Mouse (Mus musculus) G1E-ER4 (cell line): ENCODE data around the gene Irs3. TPM values are rescaled to one million over a fixed set of nuclear protein-coding genes. Genes with fewer than 3 reads are reported as not detected.

Experiments used
- GATA1 ChIP-seq: IDR thresholded peaks from one replicate; pipeline ENCODE4 v1.8.0; 2012; ENCODE audit warnings: low read length, inconsistent platforms
- polyA plus RNA-seq: library from polyadenylated mRNA; stranded (reverse); fragments of >175 nt; gene quantifications from 2 replicates; pipeline ENCODE4 v1.2.3, GENCODE M21; 2012

The Irs3 gene
- 0.04 TPM in 2 replicates for polyA plus RNA-seq

DNA sequence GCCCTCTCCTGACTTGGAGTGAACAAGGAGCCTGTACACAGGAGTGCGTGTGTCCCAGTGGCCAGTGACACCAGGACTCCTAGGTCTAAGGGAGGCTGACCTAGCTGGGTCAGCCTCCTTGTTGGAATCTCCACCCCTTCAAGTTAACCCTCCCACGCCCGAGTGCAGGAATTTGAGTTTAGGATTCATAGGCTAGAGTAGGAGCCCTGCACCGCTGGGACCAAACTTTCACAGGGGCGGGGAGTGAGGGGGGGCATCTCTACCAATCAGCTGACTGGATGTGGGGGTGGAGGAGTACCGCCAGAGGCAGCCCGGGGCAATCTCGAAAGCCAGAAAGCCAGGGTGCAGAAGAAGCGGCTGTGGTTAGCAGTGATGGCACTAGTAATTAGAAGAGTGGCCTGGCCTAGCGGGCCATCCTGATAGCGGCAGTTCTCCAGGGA is at the start of gene Irs3:
Irs3 (minus strand) TSS at position 63 of the 440 bp plus-strand sequence.
- TF ChIP-seq GATA1 = no peak

DNA sequence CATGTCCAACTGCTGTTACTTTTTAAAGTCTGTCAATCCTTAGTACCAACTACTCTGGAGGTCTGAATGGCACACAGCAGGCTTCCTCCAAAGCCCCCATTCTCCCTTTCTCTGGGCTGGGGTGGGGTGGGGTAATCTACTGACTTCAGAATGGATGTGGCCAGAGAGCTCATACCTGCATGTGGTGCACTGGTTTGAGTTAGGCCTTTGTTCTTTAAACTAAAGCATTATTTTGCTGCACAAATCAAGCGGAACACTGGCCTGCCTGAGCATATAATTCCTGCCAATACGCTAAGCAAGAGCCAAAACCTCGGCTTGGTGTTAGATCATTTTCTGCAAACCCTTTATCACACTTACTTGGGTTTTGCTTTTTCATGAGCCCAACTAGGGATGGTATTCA is 49.3 kb upstream of the Irs3 start:
- no peak for TF ChIP-seq GATA1

DNA sequence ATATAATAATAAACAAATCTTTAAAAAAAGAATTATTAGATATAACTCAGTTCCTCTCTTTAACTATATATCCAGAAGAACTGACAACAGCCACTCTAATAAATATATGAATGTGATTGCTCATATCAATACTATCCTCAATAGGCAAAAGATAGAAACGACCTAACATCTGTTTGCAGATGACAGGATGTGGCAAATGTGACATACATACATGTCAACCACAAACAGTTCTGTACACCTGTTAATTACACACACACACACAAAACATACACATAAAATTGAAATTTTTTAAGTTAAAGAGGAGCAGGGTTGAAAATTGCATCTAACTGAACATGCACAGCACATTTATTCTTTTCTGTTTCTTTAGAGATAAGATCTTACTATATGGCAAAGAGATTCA is 46.4 kb upstream of the Irs3 start:
- TF ChIP-seq GATA1 = no peak

DNA sequence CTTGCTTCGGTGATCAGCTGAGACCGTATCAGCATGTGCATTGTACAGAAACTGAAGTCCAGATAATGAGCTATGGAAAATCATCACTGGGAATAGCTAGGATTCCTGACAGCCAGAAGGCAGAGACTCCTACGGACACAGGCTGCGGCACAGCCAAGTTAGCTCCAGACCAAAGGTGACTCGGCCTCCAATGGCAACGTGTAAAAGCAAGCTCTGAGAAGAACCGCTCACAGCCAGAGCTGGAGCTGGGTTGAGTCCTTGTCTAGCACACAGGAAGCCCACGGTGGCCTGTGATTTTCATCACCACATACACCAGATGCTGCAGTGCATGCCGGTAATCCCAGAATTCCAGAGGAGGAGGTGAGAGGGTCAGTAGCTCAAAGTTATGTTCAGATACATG is 45.0 kb upstream of the Irs3 start:
- TF ChIP-seq GATA1 = no peak

DNA sequence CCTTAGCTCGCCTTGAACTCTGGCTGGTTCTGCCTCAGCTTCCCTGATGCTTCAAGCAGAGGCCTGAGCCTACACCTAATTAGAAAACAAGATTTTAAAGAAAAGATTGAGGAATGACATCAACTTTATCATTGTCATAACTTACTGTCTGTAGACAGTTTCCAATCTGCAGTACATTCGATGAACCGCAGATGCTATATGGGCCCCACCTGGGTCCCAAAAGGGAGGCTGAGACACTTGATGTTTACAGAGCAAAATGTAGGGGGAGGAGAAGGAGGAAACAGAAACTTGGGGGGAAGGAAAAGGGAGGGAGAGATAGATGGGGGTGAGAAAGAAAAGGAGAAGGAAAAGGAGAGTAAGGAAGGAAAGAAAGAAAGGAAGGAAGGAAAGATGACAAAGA is 44.5 kb upstream of the Irs3 start:
- TF ChIP-seq GATA1 = no peak

DNA sequence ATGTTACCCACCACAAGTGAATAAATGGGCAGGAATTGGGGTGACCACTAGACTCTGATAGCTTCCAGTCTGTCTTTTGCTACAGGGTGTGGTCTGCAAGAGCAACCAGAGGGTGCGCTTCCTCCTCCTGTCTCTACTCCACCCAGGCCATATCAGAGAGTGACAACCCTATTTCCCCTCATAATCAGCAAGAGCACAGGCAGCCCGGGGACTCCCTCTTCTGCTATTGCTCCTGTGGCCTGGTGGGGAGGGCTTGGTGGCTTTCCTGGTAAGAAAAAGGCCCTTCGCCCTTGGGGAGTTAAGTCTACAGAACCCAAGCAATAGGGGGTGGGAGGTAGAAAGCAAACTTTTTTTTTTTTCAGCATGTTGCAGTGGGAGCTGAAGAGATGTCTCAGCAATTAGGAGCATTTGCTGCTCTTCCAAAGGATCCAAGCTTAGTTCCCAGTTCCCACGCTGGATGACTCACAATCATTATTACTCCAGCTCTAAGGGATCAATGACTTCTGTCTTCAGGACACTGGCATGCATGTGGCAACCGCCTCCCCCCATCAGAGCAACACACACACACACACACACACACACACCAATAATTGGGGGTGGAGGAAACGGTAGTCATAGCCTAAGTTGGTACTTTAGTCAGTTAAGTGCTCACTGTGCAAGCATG is 40.7 kb upstream of the Irs3 start:
- TF ChIP-seq GATA1 = peak; percentile 62

DNA sequence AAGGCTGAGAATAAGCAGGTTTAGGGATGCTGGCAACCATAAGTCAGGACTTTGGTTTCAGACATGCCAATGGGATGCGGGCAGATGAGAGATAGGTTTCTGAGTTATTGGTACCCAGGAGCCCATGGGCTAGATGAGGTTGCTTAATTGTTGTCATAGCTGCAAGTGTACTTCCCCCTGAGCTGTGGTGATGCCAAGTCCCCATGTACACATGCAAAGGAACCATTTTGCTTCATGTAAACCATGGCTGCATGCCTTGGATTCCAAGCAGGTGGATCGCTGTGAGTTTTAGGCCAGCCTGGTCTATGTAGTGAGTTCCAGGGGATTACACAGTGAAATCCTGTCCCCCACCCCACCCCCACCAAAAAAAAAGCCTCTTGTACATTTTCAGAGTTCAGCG is 40.1 kb upstream of the Irs3 start:
- no peak for TF ChIP-seq GATA1

DNA sequence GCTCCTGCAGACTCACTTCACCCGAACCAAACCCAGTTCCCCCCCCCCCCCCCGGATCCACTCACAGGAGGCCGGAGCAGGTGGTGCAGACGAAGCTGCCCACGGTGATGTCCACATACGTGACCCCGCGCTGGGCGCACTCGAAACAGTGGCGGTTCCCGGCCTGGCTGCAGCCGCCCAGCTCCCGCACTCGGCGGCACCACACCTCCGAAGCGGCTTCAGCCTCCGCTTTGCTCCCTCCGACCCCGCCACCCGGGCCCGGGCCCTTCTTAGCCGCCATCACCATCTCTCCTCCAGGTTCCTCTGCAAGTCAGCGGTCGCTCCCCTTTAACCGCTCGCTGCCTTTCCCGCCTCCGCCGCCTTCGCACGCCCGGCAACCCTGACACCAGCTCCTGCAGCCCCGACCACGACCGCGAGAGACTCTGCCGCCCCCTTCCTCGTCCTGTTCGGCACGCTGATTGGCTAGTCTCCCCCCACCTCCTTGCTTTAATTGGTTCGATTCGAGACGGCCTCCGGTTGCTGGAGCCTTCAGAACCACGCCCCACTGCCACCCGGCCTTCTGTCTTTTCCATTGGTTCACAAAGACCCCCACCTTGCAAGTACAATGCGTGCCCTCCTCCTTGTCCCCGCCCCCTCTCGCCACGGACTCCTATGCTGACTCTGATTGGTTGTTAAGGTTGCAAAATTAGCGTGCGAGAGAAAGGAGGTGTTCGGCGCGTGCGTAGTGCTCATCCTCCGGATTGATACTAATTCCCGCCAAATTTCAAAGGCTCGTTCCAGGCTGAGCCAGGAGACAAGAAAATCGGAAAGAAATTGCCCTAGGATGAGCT is 39.0 kb upstream of the Irs3 start, which contains the start of gene Agfg2:
Agfg2 (minus strand) TSS at position 433 of the 830 bp plus-strand sequence.
- no peak for TF ChIP-seq GATA1

DNA sequence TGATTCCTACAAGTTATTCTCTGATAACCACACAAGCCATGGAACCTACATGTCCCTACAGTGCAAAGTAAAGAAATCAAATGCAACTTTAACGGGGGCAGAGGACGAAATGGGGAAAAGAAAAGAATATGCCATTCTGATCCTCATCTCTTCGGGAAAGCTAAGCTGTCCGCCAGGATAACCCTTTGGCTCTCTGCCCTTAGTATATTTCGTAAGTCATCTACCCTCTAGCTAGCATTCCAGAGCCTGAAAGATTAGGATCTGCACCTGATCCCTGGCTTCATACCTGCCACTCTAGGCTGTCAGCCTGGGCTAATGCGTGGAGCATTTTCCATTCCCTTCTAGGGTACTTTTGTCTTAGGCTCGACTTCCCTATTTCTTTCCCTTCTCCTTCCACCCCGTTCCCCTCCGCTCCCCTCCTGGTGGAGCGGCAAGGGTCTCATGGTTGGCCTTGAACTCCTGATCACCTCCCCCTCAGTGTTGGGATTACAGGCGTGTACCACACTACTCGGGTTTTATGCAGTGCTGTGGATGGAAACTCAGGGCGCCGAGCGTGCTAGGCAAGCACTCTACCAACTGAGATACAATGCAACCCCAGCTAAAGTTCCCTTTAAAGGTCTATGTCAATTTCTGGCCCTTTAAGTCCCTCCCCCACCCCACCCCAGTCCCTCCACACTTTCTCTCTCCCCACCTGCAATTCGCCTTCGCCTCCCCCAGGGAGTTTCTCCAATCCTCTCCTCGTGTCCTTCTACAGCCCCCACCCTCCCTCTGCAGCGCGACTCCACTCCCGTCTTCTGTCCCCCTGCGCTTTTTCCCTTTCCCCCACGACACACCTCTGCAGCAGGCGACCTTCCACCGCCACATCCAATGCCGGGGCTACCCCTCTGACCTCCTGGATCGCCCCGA is 38.1 kb upstream of the Irs3 start:
- no peak for TF ChIP-seq GATA1

DNA sequence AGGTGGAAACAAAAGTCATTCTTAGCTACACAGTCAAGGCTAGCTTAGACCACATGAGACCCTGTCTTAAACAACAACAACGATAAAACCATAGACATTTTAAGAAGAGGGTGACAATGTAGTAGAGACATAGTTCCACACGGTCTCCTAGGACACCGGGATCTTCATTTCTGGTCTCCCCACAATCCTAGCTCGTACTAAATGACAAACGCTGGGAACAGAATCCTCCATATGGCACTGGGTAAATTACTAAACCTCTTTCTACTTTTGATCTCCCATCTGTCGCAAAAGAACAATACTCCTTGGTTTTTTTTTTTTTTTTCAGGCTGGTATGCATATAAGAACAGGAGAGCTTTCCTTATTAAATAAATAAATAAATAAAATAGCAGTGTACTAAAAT is 37.0 kb upstream of the Irs3 start:
- TF ChIP-seq GATA1 = no peak

DNA sequence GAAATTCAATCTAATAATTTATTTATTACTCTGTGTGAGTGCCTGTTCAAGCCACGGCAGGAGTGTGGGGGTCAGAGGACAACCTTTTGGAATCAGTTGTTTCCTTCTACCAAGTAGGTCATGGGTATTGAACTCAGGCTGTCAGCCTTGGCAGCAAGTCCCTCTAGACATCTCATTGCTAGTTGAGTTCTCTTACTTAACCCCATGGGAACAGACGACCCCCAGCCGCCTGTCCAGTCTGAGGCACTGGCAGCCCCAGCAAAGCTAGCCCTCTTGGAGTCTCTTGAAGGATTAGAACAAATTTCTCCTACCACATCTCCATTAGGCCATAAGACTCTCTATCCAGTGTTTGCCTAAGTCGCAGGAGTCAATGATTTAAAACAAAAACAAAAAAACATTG is 34.2 kb upstream of the Irs3 start:
- TF ChIP-seq GATA1 = no peak

DNA sequence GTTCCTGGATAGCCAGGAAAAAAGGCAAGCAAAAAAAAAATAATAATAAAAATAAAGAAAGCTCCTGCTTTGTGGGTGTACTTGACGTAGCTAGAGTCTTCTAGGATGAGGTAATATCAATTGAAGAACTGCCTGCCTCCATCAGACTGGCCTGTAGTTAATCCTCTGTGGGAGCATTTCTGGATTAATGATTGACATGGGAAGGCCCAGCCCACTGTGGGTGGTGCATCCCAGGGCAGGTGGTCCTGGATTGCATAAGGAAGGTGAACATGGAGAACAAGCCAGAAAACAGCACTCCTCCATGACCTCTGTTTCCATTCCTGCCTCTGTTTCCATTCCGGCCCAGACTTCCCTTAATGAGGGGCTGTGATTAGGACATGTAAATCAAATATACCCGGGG is 33.2 kb upstream of the Irs3 start:
- no peak for TF ChIP-seq GATA1

DNA sequence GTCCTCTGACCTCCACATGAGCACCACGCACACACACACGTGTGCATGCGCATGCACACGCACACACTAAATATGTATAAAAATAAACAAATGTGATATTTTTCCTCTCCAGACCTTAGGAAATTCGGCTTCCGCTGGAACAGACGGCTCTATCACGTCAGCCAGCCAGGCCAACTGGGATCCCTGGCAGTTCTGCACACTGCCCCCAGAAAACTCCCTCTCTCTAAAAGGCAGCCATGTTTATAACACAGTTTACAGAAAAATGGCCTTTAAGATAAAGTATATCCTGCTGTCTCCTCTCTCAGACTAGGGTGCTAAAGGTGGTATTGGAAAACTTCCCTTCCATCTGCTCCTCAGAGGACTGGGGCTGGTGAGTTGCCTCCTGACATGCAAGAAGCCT is 32.3 kb upstream of the Irs3 start:
- TF ChIP-seq GATA1 = no peak

DNA sequence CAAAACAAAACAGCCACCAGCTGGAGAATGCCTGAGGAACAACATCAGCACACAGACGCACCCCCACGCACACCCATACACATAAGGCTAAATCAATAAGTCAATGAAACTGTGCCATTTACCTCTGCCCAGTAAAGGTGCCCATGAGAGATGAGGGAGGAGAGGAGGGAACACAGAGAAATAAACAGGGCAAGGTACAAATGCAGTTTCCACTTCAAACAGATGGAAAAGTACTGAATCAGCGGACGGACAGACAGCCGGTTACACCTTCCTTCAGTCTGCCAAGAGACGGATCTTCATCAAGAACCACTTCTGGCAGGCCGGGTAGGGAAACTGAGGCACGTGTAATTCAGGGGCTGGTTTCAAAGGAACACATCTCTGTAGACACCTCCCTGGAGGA is 29.3 kb upstream of the Irs3 start:
- TF ChIP-seq GATA1 = no peak

DNA sequence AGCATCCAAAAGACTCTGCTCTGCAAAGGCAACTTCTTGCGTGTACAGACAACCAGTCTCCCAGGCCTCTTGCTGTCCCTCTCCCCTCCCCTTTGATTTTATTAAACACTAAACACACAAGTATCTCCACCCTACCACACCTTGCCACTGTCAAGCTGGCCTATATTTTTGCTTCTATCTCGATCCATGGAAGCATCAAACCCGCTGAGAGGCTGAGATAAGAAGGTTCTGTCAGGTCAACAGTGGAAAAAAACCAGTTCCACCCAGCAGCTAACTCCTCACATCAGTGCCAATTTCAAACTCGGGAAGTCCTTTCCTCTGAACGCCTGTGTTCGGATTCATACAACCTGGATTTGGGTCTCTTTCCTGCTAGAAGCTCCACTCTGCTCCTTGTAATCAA is 27.5 kb upstream of the Irs3 start:
- no peak for TF ChIP-seq GATA1

DNA sequence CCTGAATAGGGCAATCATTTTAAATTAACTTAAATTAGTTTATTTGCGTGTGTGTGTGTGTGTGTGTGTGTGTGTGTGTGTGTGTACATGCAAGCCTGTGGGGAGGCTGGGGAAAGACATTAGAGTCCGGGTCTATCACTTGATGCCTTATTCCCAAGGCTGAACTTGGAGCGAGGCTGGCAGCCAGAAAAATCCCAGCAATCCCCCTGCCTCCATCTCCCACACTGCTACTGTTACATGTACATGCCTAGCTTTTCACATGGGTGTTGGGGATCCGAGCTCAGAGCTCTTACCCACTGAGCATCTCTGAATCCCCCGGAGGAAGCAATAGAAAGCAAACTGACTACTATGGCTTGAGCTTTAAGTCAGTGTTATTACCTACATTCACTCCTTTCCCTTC is 26.8 kb upstream of the Irs3 start:
- no peak for TF ChIP-seq GATA1
